Mouse (Mus musculus) gastrocnemius, postnatal 14 days (tissue): Measurements from ENCODE around the gene Cpped1. TPM values are rescaled to one million over a fixed set of nuclear protein-coding genes. Genes with fewer than 3 reads are reported as not detected.

Experiments
- DNase-seq: peaks from one replicate; pipeline ENCODE4 v3.0.0; 2021; ENCODE audit warnings: mixed read lengths
- intact Hi-C: fragments of 180-260 bp; cut with DNase I; formaldehyde crosslinking; loops from one replicate; pipeline ENCODE4 v1.15.1; 2025; ENCODE audit warnings: low total_unique reads
- total RNA-seq, 2 experiments: library from RNA; stranded (reverse); gene quantifications; 2 replicates each; pipeline ENCODE4 v1.2.3; 2021

Gene Cpped1
- total RNA-seq, 2 experiments from 2014 or later, result 32.7 to 35.9 TPM

GRCm38 (mm10) chr16:11783337-11783736 is 125.9 kb downstream of the Cpped1 start:
- intact Hi-C loops, result no loop called here
- no peak for DNase-seq

- intact Hi-C loops, result no loop called here
Observed at GRCm38 (mm10) chr16:11782082-11782481, 127.2 kb downstream of the Cpped1 start.

GRCm38 (mm10) chr16:11778715-11779460 is 130.4 kb downstream of the Cpped1 start:
- intact Hi-C loops, result no loop called here
- no peak for DNase-seq

More at GRCm38 (mm10) chr16:11782082-11782481, 127.2 kb downstream of the Cpped1 start:
- DNase-seq, result no peak

GRCm38 (mm10) chr16:11778191-11778590 is 131.1 kb downstream of the Cpped1 start:
- intact Hi-C loops, result no loop called here
- no peak for DNase-seq

GRCm38 (mm10) chr16:11776528-11776927 is 132.7 kb downstream of the Cpped1 start:
- peak; percentile 18 for DNase-seq
- intact Hi-C loops, result no loop called here

GRCm38 (mm10) chr16:11774321-11774720 is 134.9 kb downstream of the Cpped1 start:
- no peak for DNase-seq
- intact Hi-C loops, result no loop called here

GRCm38 (mm10) chr16:11772318-11772717 is 136.9 kb downstream of the Cpped1 start:
- intact Hi-C loops, result no loop called here
- no peak for DNase-seq

GRCm38 (mm10) chr16:11757951-11758350 is 151.3 kb downstream of the Cpped1 start:
- DNase-seq, result no peak
- intact Hi-C loops, result no loop called here

- intact Hi-C loops, result no loop called here
- DNase-seq, result no peak
Observed at GRCm38 (mm10) chr16:11757471-11757870, 151.8 kb downstream of the Cpped1 start.

- no peak for DNase-seq
- intact Hi-C loops, result no loop called here
Observed at GRCm38 (mm10) chr16:11756598-11757245, 152.5 kb downstream of the Cpped1 start.

- DNase-seq, result no peak
Observed at GRCm38 (mm10) chr16:11755281-11756066, 153.8 kb downstream of the Cpped1 start.

GRCm38 (mm10) chr16:11754136-11754535 is 155.1 kb downstream of the Cpped1 start:
- no peak for DNase-seq
- intact Hi-C loops, result no loop called here

More at GRCm38 (mm10) chr16:11755281-11756066, 153.8 kb downstream of the Cpped1 start:
- intact Hi-C loops, result no loop called here

Other genes with a start within 250 kb of the Cpped1 start
- not detected for gene Shisa9, start 74.7 kb upstream of the Cpped1 start, total RNA-seq